Mouse (Mus musculus) embryonic facial prominence, embryonic 12.5 days (tissue): ENCODE data around the gene Mob4. TPM values are rescaled to one million over a fixed set of nuclear protein-coding genes. Genes with fewer than 3 reads are reported as not detected.

Experiments used
- ATAC-seq: fragments of 200-750 bp; cut with Nextera tagmentation; 2 replicates; pipeline ENCODE4 v1.8.0; 2017; ENCODE audit not compliant: insufficient number of reproducible peaks, insufficient read depth, low FRiP score, low TSS enrichment
- H3K27ac ChIP-seq: fragments of 300-500 bp; sonication (generic); 2 replicates; pipeline ENCODE4 v1.5.1; 2016; ENCODE audit warnings: mild to moderate bottlenecking
- H3K27me3 ChIP-seq: fragments of 300-500 bp; sonication (generic); 2 replicates; pipeline ENCODE4 v1.6.1; 2016; ENCODE audit warnings: mild to moderate bottlenecking, moderate library complexity
- H3K36me3 ChIP-seq: fragments of 300-500 bp; sonication (generic); 2 replicates; pipeline ENCODE4 v1.6.1; 2016; ENCODE audit warnings: mild to moderate bottlenecking
- H3K4me1 ChIP-seq: fragments of 300-500 bp; sonication (generic); 2 replicates; pipeline ENCODE4 v1.6.1; 2016
- H3K4me2 ChIP-seq: fragments of 300-500 bp; sonication (generic); replicated peaks from 2 replicates; pipeline ENCODE4 v1.6.1; 2016; ENCODE audit warnings: mild to moderate bottlenecking, moderate library complexity
- H3K4me3 ChIP-seq: fragments of 300-500 bp; sonication (generic); 2 replicates; pipeline ENCODE4 v1.5.1; 2016; ENCODE audit warnings: mild to moderate bottlenecking
- H3K9ac ChIP-seq: fragments of 300-500 bp; sonication (generic); 2 replicates; pipeline ENCODE4 v1.6.1; 2016; ENCODE audit warnings: mild to moderate bottlenecking, moderate library complexity
- H3K9me3 ChIP-seq: fragments of 300-500 bp; sonication (generic); 2 replicates; pipeline ENCODE4 v1.6.1; 2016; ENCODE audit warnings: mild to moderate bottlenecking, moderate library complexity
- WGBS: fragments of 180-500 bp; shearing (Covaris S2); methylation state at CpG from one replicate; pipeline ENCODE4 v1.1.7; 2016; 5-methylcytosine and 5-hydroxymethylcytosine counted together
- polyA plus RNA-seq: library from polyadenylated mRNA; unstranded; fragments of >200 nt; fragmentation: Nextera tagmentation; extraction: Ambion mirVana; gene quantifications from 2 replicates; pipeline ENCODE4 v1.2.1, GENCODE M21; 2016

The Mob4 gene
- polyA plus RNA-seq, 1 experiment from 2014 or later: 155 TPM

GRCm38 (mm10) chr1:55133173-55133572 lies 2.1 kb downstream of the Mob4 start:
- no peaks in the 10 kb centered on the region for H3K9me3 ChIP-seq
- H3K4me1 ChIP-seq: peaks cover 12% of the 10 kb centered on the region; the same call in 1 of the 2 replicates
- no peaks in the 10 kb centered on the region for H3K27me3 ChIP-seq
- no peak overlapping the region for H3K4me3 ChIP-seq
- no peak overlapping the region for H3K9ac ChIP-seq
- no peak for ATAC-seq
- H3K36me3 ChIP-seq: peaks cover 9% of the 10 kb centered on the region; the same call in 1 of the 2 replicates
- no peak overlapping the region for H3K27ac ChIP-seq
- 73% methylated on average over 2 of the region's 2 CpGs for WGBS
- no peak overlapping the region for H3K4me2 ChIP-seq

- peaks cover 12% of the 10 kb centered on the region; the same call in 1 of the 2 replicates for H3K4me1 ChIP-seq
- H3K9ac ChIP-seq: no peak overlapping the region
- no peak overlapping the region for H3K4me3 ChIP-seq
- no peaks in the 10 kb centered on the region for H3K27me3 ChIP-seq
- H3K4me2 ChIP-seq: no peak overlapping the region
- no peaks in the 10 kb centered on the region for H3K9me3 ChIP-seq
- WGBS: 98% methylated on average over 3 of the region's 3 CpGs
- no peak overlapping the region for H3K27ac ChIP-seq
- peaks cover 10% of the 10 kb centered on the region; the same call in 1 of the 2 replicates for H3K36me3 ChIP-seq
- no peak for ATAC-seq
Measured at GRCm38 (mm10) chr1:55134301-55134700, 3.3 kb downstream of the Mob4 start.

- Histone ChIP-seq H3K4me1 (peaks cover 12% of the 10 kb centered on the region; the same call in 1 of the 2 replicates), H3K27ac (no peak overlapping the region), H3K9ac (no peak overlapping the region), H3K36me3 (peaks cover 23% of the 10 kb centered on the region), H3K4me2 (no peak overlapping the region), H3K27me3 (no peaks in the 10 kb centered on the region), H3K4me3 (no peak overlapping the region), H3K9me3 (no peaks in the 10 kb centered on the region)
- 96% methylated on average over 1 of the region's 1 CpGs for whole genome bisulfite sequencing
- ATAC-seq: no peak
Measured at GRCm38 (mm10) chr1:55135846-55136245, 4.8 kb downstream of the Mob4 start.

- H3K9ac ChIP-seq: no peak overlapping the region
- H3K4me3 ChIP-seq: no peak overlapping the region
- no peak overlapping the region for H3K4me2 ChIP-seq
- H3K36me3 ChIP-seq: peaks cover 42% of the 10 kb centered on the region
- H3K4me1 ChIP-seq: no peaks in the 10 kb centered on the region
- H3K9me3 ChIP-seq: no peaks in the 10 kb centered on the region
- H3K27ac ChIP-seq: no peak overlapping the region
- ATAC-seq: no peak
- WGBS: 98% methylated on average over 4 of the region's 4 CpGs
- no peaks in the 10 kb centered on the region for H3K27me3 ChIP-seq
Measured at GRCm38 (mm10) chr1:55144338-55144737, 13.3 kb downstream of the Mob4 start.

- Histone ChIP-seq H3K27ac (no peak overlapping the region), H3K27me3 (no peaks in the 10 kb centered on the region), H3K4me3 (no peak overlapping the region), H3K4me1 (no peaks in the 10 kb centered on the region), H3K4me2 (no peak overlapping the region), H3K9me3 (no peaks in the 10 kb centered on the region), H3K9ac (no peak overlapping the region), H3K36me3 (peaks cover 41% of the 10 kb centered on the region)
- no peak for ATAC-seq
- 98% methylated on average over 7 of the region's 7 CpGs for WGBS
Measured at GRCm38 (mm10) chr1:55145556-55145955, 14.5 kb downstream of the Mob4 start.

- H3K4me2 ChIP-seq: no peak overlapping the region
- ATAC-seq: no peak
- H3K4me1 ChIP-seq: no peaks in the 10 kb centered on the region
- H3K36me3 ChIP-seq: peaks cover 52% of the 10 kb centered on the region
- no peak overlapping the region for H3K9ac ChIP-seq
- WGBS: 96% methylated on average over 4 of the region's 4 CpGs
- H3K27ac ChIP-seq: no peak overlapping the region
- H3K4me3 ChIP-seq: no peak overlapping the region
- no peaks in the 10 kb centered on the region for H3K27me3 ChIP-seq
- no peaks in the 10 kb centered on the region for H3K9me3 ChIP-seq
Measured at GRCm38 (mm10) chr1:55157329-55157728, 26.3 kb downstream of the Mob4 start.

- Histone ChIP-seq H3K4me1 (no peaks in the 10 kb centered on the region), H3K4me3 (no peak overlapping the region), H3K9ac (no peak overlapping the region), H3K4me2 (no peak overlapping the region), H3K27ac (no peak overlapping the region), H3K36me3 (peaks cover 48% of the 10 kb centered on the region), H3K27me3 (no peaks in the 10 kb centered on the region), H3K9me3 (no peaks in the 10 kb centered on the region)
- no peak for ATAC-seq
- 88% methylated on average over 3 of the region's 3 CpGs for WGBS
Measured at GRCm38 (mm10) chr1:55158211-55158610, 27.2 kb downstream of the Mob4 start.

GRCm38 (mm10) chr1:55158821-55159220 lies 27.8 kb downstream of the Mob4 start:
- peaks cover 46% of the 10 kb centered on the region for H3K36me3 ChIP-seq
- no peak for ATAC-seq
- H3K27ac ChIP-seq: no peak overlapping the region
- no peaks in the 10 kb centered on the region for H3K9me3 ChIP-seq
- H3K4me3 ChIP-seq: no peak overlapping the region
- H3K27me3 ChIP-seq: no peaks in the 10 kb centered on the region
- no peaks in the 10 kb centered on the region for H3K4me1 ChIP-seq
- H3K4me2 ChIP-seq: no peak overlapping the region
- WGBS: 89% methylated on average over 8 of the region's 8 CpGs
- H3K9ac ChIP-seq: no peak overlapping the region

- no peak overlapping the region for H3K4me3 ChIP-seq
- WGBS: 92% methylated on average over 3 of the region's 3 CpGs
- H3K4me2 ChIP-seq: no peak overlapping the region
- H3K27ac ChIP-seq: no peak overlapping the region
- ATAC-seq: no peak
- H3K27me3 ChIP-seq: no peaks in the 10 kb centered on the region
- H3K9ac ChIP-seq: no peak overlapping the region
- H3K36me3 ChIP-seq: peaks cover 36% of the 10 kb centered on the region
- H3K9me3 ChIP-seq: no peaks in the 10 kb centered on the region
- H3K4me1 ChIP-seq: no peaks in the 10 kb centered on the region
Measured at GRCm38 (mm10) chr1:55160218-55160617, 29.2 kb downstream of the Mob4 start.

GRCm38 (mm10) chr1:55160831-55161638 lies 30.0 kb downstream of the Mob4 start:
- Histone ChIP-seq H3K36me3 (peaks cover 27% of the 10 kb centered on the region), H3K27me3 (no peaks in the 10 kb centered on the region), H3K4me2 (no peak overlapping the region), H3K9ac (no peak overlapping the region), H3K9me3 (no peaks in the 10 kb centered on the region), H3K27ac (no peak overlapping the region), H3K4me3 (no peak overlapping the region), H3K4me1 (no peaks in the 10 kb centered on the region)
- WGBS: 92% methylated on average over 17 of the region's 17 CpGs
- ATAC-seq: no peak

GRCm38 (mm10) chr1:55161895-55162294 lies 30.9 kb downstream of the Mob4 start:
- no peak for ATAC-seq
- no peak overlapping the region for H3K4me2 ChIP-seq
- 66% methylated on average over 7 of the region's 7 CpGs for WGBS

GRCm38 (mm10) chr1:55162781-55163180 lies 31.8 kb downstream of the Mob4 start:
- H3K36me3 ChIP-seq: peaks cover 10% of the 10 kb centered on the region; the same call in 1 of the 2 replicates
- no peaks in the 10 kb centered on the region for H3K9me3 ChIP-seq
- no peak overlapping the region for H3K27ac ChIP-seq
- H3K27me3 ChIP-seq: no peaks in the 10 kb centered on the region
- no peak overlapping the region for H3K9ac ChIP-seq
- ATAC-seq: no peak
- H3K4me3 ChIP-seq: no peak overlapping the region
- H3K4me1 ChIP-seq: no peaks in the 10 kb centered on the region
- WGBS: 73% methylated on average over 5 of the region's 5 CpGs
- H3K4me2 ChIP-seq: no peak overlapping the region

More at GRCm38 (mm10) chr1:55161895-55162294, 30.9 kb downstream of the Mob4 start:
- no peaks in the 10 kb centered on the region for H3K27me3 ChIP-seq
- peaks cover 19% of the 10 kb centered on the region for H3K36me3 ChIP-seq
- no peak overlapping the region for H3K27ac ChIP-seq
- H3K9me3 ChIP-seq: no peaks in the 10 kb centered on the region
- no peak overlapping the region for H3K9ac ChIP-seq
- no peaks in the 10 kb centered on the region for H3K4me1 ChIP-seq
- no peak overlapping the region for H3K4me3 ChIP-seq
